Mouse (Mus musculus): ENCODE measurements around the gene Ankrd34a.

GRCm38 (mm10) chr3:96634928-96635879, 38.8 kb downstream of the Ankrd34a start, which contains the start of the genes Pex11b and Gm42957:
- TF ChIP-seq TCF12 (IDR thresholded peaks at IDR 0.05; ENCODE audit: low read depth, low read length): peak; percentile 66
- TF ChIP-seq ZNF384 (IDR thresholded peaks at IDR 0.05; ENCODE audit: low read depth, low read length): no peak
- TF ChIP-seq ZC3H11A (IDR thresholded peaks at IDR 0.05; ENCODE audit: low read depth, low read length): no peak
- peak in 1 of 2 experiments; percentile 43; a peak in 2 of 4 replicates for TF ChIP-seq CTCF (conservative IDR thresholded peaks at IDR 0.05 in 1 of 2, IDR thresholded peaks at IDR 0.05 in 1 of 2; ENCODE audit: low read depth in 2 of 2, low read length in 2 of 2)
- TF ChIP-seq ETS1 (conservative IDR thresholded peaks at IDR 0.05; ENCODE audit: low read depth, low read length): no peak

All from CH12.LX (cell line).